Mouse (Mus musculus) cortical plate, adult 2 months (tissue): ENCODE data around the gene Timp3. TPM values are rescaled to one million over a fixed set of nuclear protein-coding genes. Genes with fewer than 3 reads are reported as not detected.

ENCODE experiments used
- H3K27ac ChIP-seq: fragments of 200-500 bp; 2 replicates; pipeline ENCODE4 v1.5.1; 2012; ENCODE audit warnings: low read length, control low read depth, inconsistent platforms; ENCODE audit not compliant: insufficient read depth
- H3K4me1 ChIP-seq: fragments of 200-500 bp; 2 replicates; pipeline ENCODE4 v1.6.1; 2011; ENCODE audit warnings: low read length; ENCODE audit not compliant: control insufficient read depth, insufficient read depth
- H3K4me3 ChIP-seq: fragments of 200-500 bp; 2 replicates; pipeline ENCODE4 v1.5.1; 2011; ENCODE audit warnings: mild to moderate bottlenecking, low read length, control low read depth; ENCODE audit not compliant: insufficient read depth
- CTCF ChIP-seq: fragments of 200-500 bp; IDR thresholded peaks from 2 replicates; pipeline ENCODE4 v1.5.1; 2011; ENCODE audit warnings: mild to moderate bottlenecking, control low read depth, low read length; ENCODE audit not compliant: insufficient read depth; ENCODE audit errors: extremely low read depth
- POLR2A ChIP-seq: fragments of 200-500 bp; IDR thresholded peaks from 2 replicates; pipeline ENCODE4 v1.6.1; 2011; ENCODE audit warnings: mild to moderate bottlenecking, low read length, control low read depth; ENCODE audit not compliant: insufficient read depth; ENCODE audit errors: extremely low read depth
- polyA plus RNA-seq: library from polyadenylated mRNA; depleted of rRNA; stranded (reverse); fragments of >200 nt; gene quantifications from 2 replicates; pipeline ENCODE4 v1.2.3, GENCODE M21; 2012

Gene Timp3
- polyA plus RNA-seq, 1 experiment = 55.0 TPM

DNA sequence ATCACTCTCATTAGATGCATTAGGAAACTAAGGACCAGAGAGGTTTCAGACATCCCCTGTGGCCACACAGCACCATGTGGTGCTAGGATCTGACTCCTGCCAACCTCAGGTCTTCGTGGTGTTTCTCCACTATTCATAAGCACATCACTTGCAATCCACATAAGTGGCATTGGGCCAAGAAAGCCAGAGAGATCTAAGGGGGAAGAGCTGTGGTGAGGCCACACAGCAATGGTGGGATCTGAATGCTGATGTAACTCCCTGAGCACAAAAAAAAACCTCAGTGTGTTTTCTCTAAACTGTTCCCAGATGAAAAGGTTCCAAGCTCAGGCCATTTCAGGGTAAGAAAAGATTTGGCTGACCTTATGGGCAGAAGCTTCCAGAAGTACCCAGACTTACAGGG, 36.3 kb downstream of the Timp3 start:
- H3K27ac ChIP-seq = no peak overlapping the region
- no peak for TF ChIP-seq CTCF
- H3K4me3 ChIP-seq = no peak overlapping the region
- H3K4me1 ChIP-seq = peaks cover 11% of the 10 kb centered on the region

DNA sequence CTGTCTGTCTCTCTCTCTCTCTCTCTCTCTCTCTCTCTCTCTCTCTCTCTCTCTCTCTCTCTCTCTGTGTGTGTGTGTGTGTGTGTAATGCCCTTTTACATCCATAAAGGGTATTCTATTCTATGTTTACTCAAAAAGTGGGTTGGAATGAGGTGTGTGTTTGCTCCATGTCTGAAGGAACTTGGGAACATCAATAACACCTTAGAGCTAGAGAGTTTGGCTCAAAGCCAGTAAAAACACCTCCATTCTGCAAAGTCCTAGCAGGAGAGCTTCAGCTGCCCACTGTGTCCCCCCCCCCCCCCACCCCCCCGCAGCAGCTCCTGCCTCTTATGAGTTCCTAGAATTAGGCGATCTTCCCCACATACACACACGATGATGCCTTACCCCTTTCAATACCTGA, 37.1 kb downstream of the Timp3 start:
- no peak overlapping the region for H3K4me3 ChIP-seq
- peaks cover 9% of the 10 kb centered on the region for H3K4me1 ChIP-seq
- H3K27ac ChIP-seq = no peak overlapping the region
- no peak for TF ChIP-seq POLR2A
- TF ChIP-seq CTCF = no peak

DNA sequence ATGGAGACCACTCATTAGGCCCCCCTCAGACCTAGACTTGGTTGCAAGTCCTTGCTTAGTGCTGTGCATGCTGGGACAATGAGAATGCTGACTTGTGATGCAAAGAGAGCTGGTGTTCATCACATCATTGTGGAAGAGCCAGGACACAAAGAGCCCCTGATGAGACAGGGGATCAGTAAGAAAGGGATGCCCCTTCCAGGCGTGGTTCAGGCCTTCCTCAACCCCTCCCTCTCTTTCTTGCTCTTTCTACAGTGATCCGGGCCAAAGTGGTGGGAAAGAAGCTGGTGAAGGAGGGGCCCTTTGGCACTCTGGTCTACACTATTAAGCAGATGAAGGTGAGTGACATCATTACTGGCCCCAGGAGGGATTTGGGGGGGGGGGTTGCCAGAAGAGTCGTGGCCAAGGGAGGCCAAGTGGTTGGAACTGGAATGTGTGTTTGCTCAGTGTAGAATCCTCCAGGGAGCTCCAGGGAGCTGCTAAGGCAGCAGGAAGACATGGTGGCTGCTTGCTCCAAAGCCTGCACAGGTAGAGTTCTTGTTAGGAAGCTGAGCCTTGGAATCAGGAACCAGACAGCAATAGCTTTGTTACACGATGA, 38.0 kb downstream of the Timp3 start:
- TF ChIP-seq CTCF (no peak), POLR2A (no peak)
- Histone ChIP-seq H3K4me1 (peaks cover 10% of the 10 kb centered on the region; the same call in 1 of the 2 replicates), H3K27ac (no peak overlapping the region), H3K4me3 (no peak overlapping the region)

DNA sequence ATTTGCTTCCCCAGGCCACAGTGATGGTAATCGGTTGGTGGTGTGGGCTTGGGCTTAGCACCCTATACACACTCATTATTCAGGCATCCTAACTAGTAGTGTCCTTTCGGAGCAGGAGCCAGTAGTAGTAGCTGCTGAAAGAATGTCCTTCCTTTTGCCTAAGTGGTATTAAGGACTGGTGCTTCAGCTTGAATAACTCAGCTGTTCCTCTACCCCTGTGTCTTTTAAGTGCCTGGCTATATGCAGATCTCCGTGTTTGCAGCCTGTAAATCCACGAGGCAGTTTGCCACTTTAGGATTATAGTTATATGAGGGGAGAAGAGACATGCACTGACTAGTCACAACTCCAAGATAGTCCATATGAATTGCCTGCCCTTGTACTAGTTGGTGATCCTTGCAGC, 38.9 kb downstream of the Timp3 start:
- no peak for TF ChIP-seq CTCF
- no peak for TF ChIP-seq POLR2A
- H3K4me3 ChIP-seq = no peak overlapping the region
- H3K27ac ChIP-seq = peak overlapping the region; percentile 74; the same call in 1 of the 2 replicates
- peaks cover 10% of the 10 kb centered on the region; the same call in 1 of the 2 replicates for H3K4me1 ChIP-seq

DNA sequence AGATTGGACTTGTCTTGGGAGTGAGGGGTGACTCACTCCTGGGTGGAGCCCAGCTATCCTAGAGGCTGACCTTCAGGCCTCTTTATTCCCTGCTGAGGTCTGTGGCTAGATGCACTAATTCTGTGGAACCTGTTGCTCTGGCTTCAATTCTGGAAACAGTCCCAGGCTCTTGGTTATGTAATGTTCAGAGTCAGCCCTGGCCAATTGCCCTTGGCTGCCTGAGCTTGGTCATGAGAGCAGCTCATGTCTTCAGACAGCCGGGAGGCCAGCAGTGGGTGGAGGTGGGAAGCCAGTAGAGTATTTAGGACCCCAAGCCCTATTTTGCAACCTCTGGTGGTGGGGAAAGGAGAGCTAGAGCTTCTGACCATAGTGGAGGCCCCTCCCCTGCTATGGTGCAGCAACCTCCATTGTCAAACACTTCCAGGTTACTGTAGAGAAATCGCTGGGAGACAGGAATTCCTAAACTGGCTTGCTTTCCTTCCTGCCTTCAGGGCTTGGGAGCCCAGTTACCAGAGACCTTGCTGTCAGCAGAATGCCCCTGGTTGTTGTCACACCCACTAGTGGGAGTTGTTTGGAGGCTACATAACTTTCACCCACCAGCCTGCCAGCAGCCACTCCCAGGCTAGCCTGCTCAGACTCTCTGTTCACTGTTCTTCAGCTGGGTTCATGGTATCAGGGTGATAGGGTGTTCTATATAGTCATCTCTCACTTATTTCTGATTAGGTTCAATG, 39.6 kb downstream of the Timp3 start:
- Histone ChIP-seq H3K4me3 (no peak overlapping the region), H3K27ac (peak overlapping the region; percentile 97), H3K4me1 (peaks cover 10% of the 10 kb centered on the region; the same call in 1 of the 2 replicates)
- no peak for TF ChIP-seq POLR2A
- no peak for TF ChIP-seq CTCF

DNA sequence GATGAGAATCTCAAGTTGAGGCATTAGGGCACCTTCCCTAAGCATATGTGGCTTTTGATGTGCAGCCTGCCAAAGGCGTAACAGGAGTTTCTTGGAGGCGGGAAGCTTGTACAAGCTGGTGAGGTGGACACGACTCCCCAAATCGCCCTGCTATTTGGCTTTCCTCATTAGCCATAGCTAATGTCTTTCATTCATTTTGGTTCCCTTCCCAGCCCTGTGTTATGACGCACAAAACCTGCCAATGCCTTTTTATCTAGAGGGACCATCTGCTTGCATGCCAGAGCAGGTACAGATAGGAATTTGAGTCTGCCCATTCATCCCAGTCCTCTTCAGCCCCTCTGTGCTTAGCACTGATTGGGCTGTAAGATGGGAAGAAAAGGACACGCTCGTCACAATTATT, 40.2 kb downstream of the Timp3 start:
- H3K4me1 ChIP-seq = peaks cover 10% of the 10 kb centered on the region; the same call in 1 of the 2 replicates
- H3K4me3 ChIP-seq = no peak overlapping the region
- H3K27ac ChIP-seq = peak overlapping the region; percentile 97
- TF ChIP-seq POLR2A (no peak), CTCF (no peak)

DNA sequence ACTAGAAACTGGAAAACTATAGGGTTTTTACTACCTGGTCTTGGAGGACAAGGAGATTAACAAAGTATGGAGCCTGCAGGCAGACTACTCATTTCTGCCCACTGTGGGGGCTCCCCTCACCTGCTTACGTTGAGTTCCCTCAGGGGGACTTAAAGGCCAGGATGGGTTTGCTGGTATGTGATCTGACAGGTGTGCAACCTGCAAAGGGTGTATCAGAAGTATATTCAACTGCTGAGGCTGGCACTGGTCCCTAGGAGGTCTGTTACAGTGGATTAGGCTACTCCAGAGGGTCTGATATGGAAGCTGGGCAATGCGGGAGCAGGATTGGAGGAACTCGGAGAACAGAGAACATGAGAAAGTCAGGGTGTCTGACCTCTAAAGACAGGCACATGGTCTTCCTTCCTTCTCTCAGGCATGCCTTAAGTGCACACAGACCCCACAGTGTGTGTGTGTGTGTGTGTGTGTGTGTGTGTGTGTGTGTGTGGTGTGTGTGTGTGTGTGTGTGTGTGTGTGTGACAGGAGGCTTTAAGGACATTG, 40.9 kb downstream of the Timp3 start:
- Histone ChIP-seq H3K27ac (peak overlapping the region; percentile 45), H3K4me3 (no peak overlapping the region), H3K4me1 (peaks cover 10% of the 10 kb centered on the region; the same call in 1 of the 2 replicates)
- no peak for TF ChIP-seq POLR2A
- TF ChIP-seq CTCF = no peak

DNA sequence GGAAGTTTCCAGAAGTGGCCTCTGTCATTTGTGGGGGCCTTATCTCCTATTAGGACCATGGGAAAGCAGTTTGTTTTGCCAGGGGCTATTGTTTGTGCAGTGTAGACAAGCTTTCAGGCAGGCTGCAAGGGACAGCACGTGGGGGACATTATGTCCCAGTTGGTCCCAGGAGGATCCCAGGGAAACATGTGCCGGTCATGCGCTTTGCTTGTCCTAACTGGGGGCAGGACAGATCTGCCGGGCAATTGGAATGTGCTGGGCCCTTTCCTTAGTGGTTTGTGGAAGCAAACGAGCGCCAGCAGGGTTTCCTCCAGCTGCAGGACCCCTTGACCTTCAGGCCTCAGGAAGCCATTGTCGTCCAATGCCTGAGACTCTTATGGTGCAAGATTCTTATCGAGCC, 41.4 kb downstream of the Timp3 start:
- peaks cover 10% of the 10 kb centered on the region; the same call in 1 of the 2 replicates for H3K4me1 ChIP-seq
- no peak for TF ChIP-seq POLR2A
- no peak for TF ChIP-seq CTCF
- no peak overlapping the region for H3K4me3 ChIP-seq
- H3K27ac ChIP-seq = peak overlapping the region; percentile 45; the same call in 1 of the 2 replicates

DNA sequence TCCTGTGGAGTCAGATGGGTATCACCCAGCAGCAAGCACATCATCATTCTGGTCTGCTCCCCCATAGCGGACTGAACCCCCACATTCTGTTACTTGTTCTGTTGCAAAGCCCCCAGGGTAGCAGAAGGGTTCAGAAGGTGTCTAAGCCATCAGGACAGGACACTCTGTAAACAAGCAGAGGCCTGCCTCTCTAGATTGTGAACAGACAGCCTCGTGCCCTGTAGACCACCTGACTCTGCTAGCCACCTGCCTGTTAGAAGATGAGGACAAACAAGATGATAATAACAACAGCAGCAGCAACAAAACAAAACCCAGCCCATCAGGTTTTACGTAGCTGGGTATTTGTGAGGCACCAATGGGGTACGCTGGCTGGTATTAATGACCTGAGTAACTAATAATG, 42.0 kb downstream of the Timp3 start:
- Histone ChIP-seq H3K27ac (no peak overlapping the region), H3K4me1 (peaks cover 10% of the 10 kb centered on the region; the same call in 1 of the 2 replicates), H3K4me3 (no peak overlapping the region)
- TF ChIP-seq POLR2A (no peak), CTCF (no peak)

DNA sequence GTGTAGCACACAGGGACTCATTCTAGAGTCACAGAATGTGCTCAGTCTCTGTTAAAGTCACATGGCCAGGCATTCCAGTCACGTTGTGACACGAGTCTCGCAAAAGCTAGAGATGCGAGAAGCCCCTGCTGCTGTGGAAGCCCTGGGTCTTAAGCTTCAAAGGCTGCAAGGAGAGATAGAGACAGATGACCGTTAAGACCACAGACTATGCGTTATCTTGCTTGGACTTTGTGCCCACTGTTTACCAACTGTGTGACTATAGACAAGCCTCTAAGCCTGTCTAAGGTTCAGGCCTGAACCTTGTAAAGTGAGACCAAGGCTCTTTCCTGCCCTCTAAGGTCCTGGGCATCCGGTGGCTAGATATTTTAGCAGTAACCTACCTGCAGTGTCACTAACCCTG, 42.5 kb downstream of the Timp3 start:
- H3K27ac ChIP-seq = no peak overlapping the region
- TF ChIP-seq POLR2A = no peak
- peaks cover 10% of the 10 kb centered on the region; the same call in 1 of the 2 replicates for H3K4me1 ChIP-seq
- H3K4me3 ChIP-seq = no peak overlapping the region
